Mouse (Mus musculus) right cerebral cortex, postnatal 4 days (tissue): Measurements from ENCODE around the gene Islr.

ENCODE experiments used
- DNase-seq: peaks from one replicate; pipeline ENCODE4 v3.0.0-alpha.2; 2022

Islr gene

GRCm38 (mm10) chr9:58150733-58151361 lies 53.3 kb downstream of the Islr start:
- DNase-seq, result no peak

GRCm38 (mm10) chr9:58148806-58149205 lies 55.3 kb downstream of the Islr start:
- no peak for DNase-seq

GRCm38 (mm10) chr9:58145417-58145816 lies 58.7 kb downstream of the Islr start:
- DNase-seq, result no peak

- DNase-seq, result no peak
Observed at GRCm38 (mm10) chr9:58144664-58145063, 59.4 kb downstream of the Islr start.

- DNase-seq, result no peak
Observed at GRCm38 (mm10) chr9:58143419-58143818, 60.7 kb downstream of the Islr start.

- no peak for DNase-seq
Observed at GRCm38 (mm10) chr9:58139947-58140346, 64.2 kb downstream of the Islr start.

- DNase-seq, result no peak
Observed at GRCm38 (mm10) chr9:58135921-58136321, 68.2 kb downstream of the Islr start.

- DNase-seq, result no peak
Observed at GRCm38 (mm10) chr9:58134906-58135305, 69.2 kb downstream of the Islr start.

- no peak for DNase-seq
Observed at GRCm38 (mm10) chr9:58133893-58134884, 69.9 kb downstream of the Islr start.

GRCm38 (mm10) chr9:58131735-58132134 lies 72.4 kb downstream of the Islr start:
- no peak for DNase-seq

GRCm38 (mm10) chr9:58130909-58131308 lies 73.2 kb downstream of the Islr start:
- DNase-seq, result no peak

- no peak for DNase-seq
Observed at GRCm38 (mm10) chr9:58129508-58129907, 74.6 kb downstream of the Islr start.

GRCm38 (mm10) chr9:58128926-58129413 lies 75.1 kb downstream of the Islr start:
- no peak for DNase-seq

GRCm38 (mm10) chr9:58125811-58126210 lies 78.3 kb downstream of the Islr start:
- no peak for DNase-seq

- no peak for DNase-seq
Observed at GRCm38 (mm10) chr9:58125085-58125484, 79.0 kb downstream of the Islr start.

GRCm38 (mm10) chr9:58118671-58119070 lies 85.4 kb downstream of the Islr start, which contains the start of gene Ccdc33:
TSS of gene Ccdc33 (minus strand) at chr9:58118823.
- DNase-seq, result no peak

GRCm38 (mm10) chr9:58116024-58116651 lies 88.0 kb downstream of the Islr start:
- no peak for DNase-seq

GRCm38 (mm10) chr9:58115297-58115925 lies 88.7 kb downstream of the Islr start:
- no peak for DNase-seq

GRCm38 (mm10) chr9:58114019-58114418 lies 90.1 kb downstream of the Islr start:
- DNase-seq, result no peak

GRCm38 (mm10) chr9:58113279-58113884 lies 90.7 kb downstream of the Islr start:
- peak; percentile 35 for DNase-seq

GRCm38 (mm10) chr9:58112866-58113278 lies 91.2 kb downstream of the Islr start:
- DNase-seq, result peak; percentile 77

- DNase-seq, result no peak
Observed at GRCm38 (mm10) chr9:58112321-58112751, 91.8 kb downstream of the Islr start.
